ENCODE assay signal across 8 mouse cellular contexts in genomic region chrX:7765281-7765670, GRCm38 (mm10). TPM values are rescaled to one million over a fixed set of nuclear protein-coding genes. Genes with fewer than 3 reads are reported as not detected.
A peak's percentile ranks its signal among the peaks of the same experiment; 100 is the strongest.
DNase-seq lines count a peak whose midpoint lies in the region; ATAC-seq and TF ChIP-seq lines count a peak whose summit lies in the region.

No protein-coding gene starts in this region.

- H3K4me1 ChIP-seq in lung, embryonic 14.5 days (ENCODE audit: insufficient read depth), result no peaks in the 10 kb centered on the region
- H3K4me1 ChIP-seq in forebrain, embryonic 12.5 days, result peaks cover 19% of the 10 kb centered on the region
- H3K4me1 ChIP-seq in limb, embryonic 12.5 days (replicated peaks), result peaks cover 24% of the 10 kb centered on the region
- peaks cover 11% of the 10 kb centered on the region for H3K4me1 ChIP-seq in olfactory bulb, adult 2 months (ENCODE audit: control insufficient read depth, insufficient read depth, low read length)

- H3K4me2 ChIP-seq in lung, embryonic 14.5 days, result peak overlapping the region; percentile 69
- peak overlapping the region; percentile 67 for H3K4me2 ChIP-seq in forebrain, embryonic 12.5 days
- peak overlapping the region; percentile 71 for H3K4me2 ChIP-seq in limb, embryonic 12.5 days

- H3K4me3 ChIP-seq in lung, embryonic 14.5 days (ENCODE audit: low read depth, low read length), result peak overlapping the region; percentile 64
- H3K4me3 ChIP-seq in forebrain, embryonic 12.5 days (replicated peaks), result peak overlapping the region; percentile 62
- peak overlapping the region; percentile 9; the same call in 1 of the 2 replicates for H3K4me3 ChIP-seq in limb, embryonic 12.5 days (replicated peaks)
- peak overlapping the region; percentile 43 for H3K4me3 ChIP-seq in olfactory bulb, adult 2 months (ENCODE audit: insufficient read depth, low read depth, low read length)

- TF ChIP-seq CTCF in lung, embryonic 14.5 days (IDR thresholded peaks at IDR 0.05; ENCODE audit: low read depth), result no peak
- TF ChIP-seq CTCF in olfactory bulb, adult 2 months (IDR thresholded peaks at IDR 0.05; ENCODE audit: insufficient read depth, low read depth, low read length), result no peak

- H3K9me3 ChIP-seq in lung, embryonic 14.5 days (ENCODE audit: low read depth, low read length), result no peaks in the 10 kb centered on the region
- H3K9me3 ChIP-seq in forebrain, embryonic 12.5 days, result no peaks in the 10 kb centered on the region
- no peaks in the 10 kb centered on the region for H3K9me3 ChIP-seq in limb, embryonic 12.5 days

- ATAC-seq in lung, embryonic 14.5 days (ENCODE audit: insufficient read depth), result no peak
- ATAC-seq in forebrain, embryonic 12.5 days (ENCODE audit: low FRiP score), result no peak
- no peak for ATAC-seq in limb, embryonic 12.5 days (ENCODE audit: insufficient number of reproducible peaks, insufficient read depth, low FRiP score, low TSS enrichment, low read depth)

- no peaks in the 10 kb centered on the region for H3K27me3 ChIP-seq in lung, embryonic 14.5 days (ENCODE audit: insufficient read depth, low read length)
- H3K27me3 ChIP-seq in forebrain, embryonic 12.5 days, result no peaks in the 10 kb centered on the region
- no peaks in the 10 kb centered on the region for H3K27me3 ChIP-seq in limb, embryonic 12.5 days

- DNase-seq in lung, embryonic 14.5 days, result no peak
- DNase-seq in lung, postnatal 4 days, result no peak
- DNase-seq in urinary bladder, adult 2 months (ENCODE audit: low spot score), result no peak
- DNase-seq in ovary, postnatal 36 days (ENCODE audit: low spot score), result no peak
- no peak for DNase-seq in right cerebral cortex, adult 18-20 months

- TF ChIP-seq POLR2A in olfactory bulb, adult 2 months (IDR thresholded peaks at IDR 0.05; ENCODE audit: insufficient read depth, low read depth, low read length), result no peak

- 17% methylated on average over 13 of the region's 13 CpGs for WGBS in lung, embryonic 14.5 days
- WGBS in forebrain, embryonic 12.5 days, result 24% methylated on average over 12 of the region's 13 CpGs
- 27% methylated on average over 13 of the region's 13 CpGs for WGBS in limb, embryonic 12.5 days
- WGBS in olfactory bulb, adult 2 months, result 16% methylated on average over 13 of the region's 13 CpGs

- H3K36me3 ChIP-seq in lung, embryonic 14.5 days (ENCODE audit: insufficient read depth), result peaks cover 39% of the 10 kb centered on the region
- H3K36me3 ChIP-seq in forebrain, embryonic 12.5 days (replicated peaks), result peaks cover 18% of the 10 kb centered on the region
- peaks cover 39% of the 10 kb centered on the region for H3K36me3 ChIP-seq in limb, embryonic 12.5 days

- H3K9ac ChIP-seq in lung, embryonic 14.5 days, result no peak overlapping the region; the same call in 1 of the 2 replicates
- H3K9ac ChIP-seq in forebrain, embryonic 12.5 days, result 0 out of 2 replicates have a peak overlapping the region, but pooled peaks have one; percentile 63
- H3K9ac ChIP-seq in limb, embryonic 12.5 days (replicated peaks), result no peak overlapping the region

- peak overlapping the region; percentile 24; the same call in 1 of the 2 replicates for H3K27ac ChIP-seq in lung, embryonic 14.5 days (ENCODE audit: low read depth)
- no peak overlapping the region for H3K27ac ChIP-seq in forebrain, embryonic 12.5 days
- no peak overlapping the region for H3K27ac ChIP-seq in limb, embryonic 12.5 days
- no peak overlapping the region for H3K27ac ChIP-seq in olfactory bulb, adult 2 months (ENCODE audit: insufficient read depth, low read depth, low read length)

RNA-seq across cellular contexts. Expression of gene Tfe3, which starts 2.9 kb away (rescaled TPM):
- 21.7 and 22.5 TPM in 2 replicates for polyA plus RNA-seq in lung, embryonic 14.5 days (2014; fragmentation: Nextera tagmentation; extraction: Ambion mirVana)
- 27.9 and 30.3 TPM in 2 replicates for polyA plus RNA-seq in forebrain, embryonic 12.5 days (2016; fragmentation: Nextera tagmentation; extraction: Ambion mirVana)
- polyA plus RNA-seq in limb, embryonic 12.5 days (2016; fragmentation: Nextera tagmentation; extraction: Ambion mirVana), result 27.7 and 30.4 TPM in 2 replicates
- not detected in 2 replicates for polyA plus RNA-seq in olfactory bulb, adult 2 months (2012; ENCODE audit: insufficient read depth, insufficient read length, low replicate concordance, missing spikeins)
- 11.2 and 23.7 TPM in 2 replicates for polyA plus RNA-seq in urinary bladder, adult 2 months (2012; rRNA removed)

RNA-seq across cellular contexts. Expression of gene Ccdc120, which starts 14.6 kb away (rescaled TPM):
- 22.7 and 25.3 TPM in 2 replicates for polyA plus RNA-seq in lung, embryonic 14.5 days (2014; fragmentation: Nextera tagmentation; extraction: Ambion mirVana)
- 29.6 and 31.1 TPM in 2 replicates for polyA plus RNA-seq in forebrain, embryonic 12.5 days (2016; fragmentation: Nextera tagmentation; extraction: Ambion mirVana)
- 22.5 and 24.8 TPM in 2 replicates for polyA plus RNA-seq in limb, embryonic 12.5 days (2016; fragmentation: Nextera tagmentation; extraction: Ambion mirVana)
- polyA plus RNA-seq in olfactory bulb, adult 2 months (2012; ENCODE audit: insufficient read depth, insufficient read length, low replicate concordance, missing spikeins), result not detected in 2 replicates
- 16.9 and 17.2 TPM in 2 replicates for polyA plus RNA-seq in urinary bladder, adult 2 months (2012; rRNA removed)

RNA-seq across cellular contexts. Expression of gene Gripap1, which starts 24.3 kb away (rescaled TPM):
- polyA plus RNA-seq in lung, embryonic 14.5 days (2014; fragmentation: Nextera tagmentation; extraction: Ambion mirVana), result 30.7 and 34.1 TPM in 2 replicates
- polyA plus RNA-seq in forebrain, embryonic 12.5 days (2016; fragmentation: Nextera tagmentation; extraction: Ambion mirVana), result 75.7 and 84.4 TPM in 2 replicates
- 43.5 and 44.7 TPM in 2 replicates for polyA plus RNA-seq in limb, embryonic 12.5 days (2016; fragmentation: Nextera tagmentation; extraction: Ambion mirVana)
- 96.6 TPM in 1 of 2 replicates, not detected in the other for polyA plus RNA-seq in olfactory bulb, adult 2 months (2012; ENCODE audit: insufficient read depth, insufficient read length, low replicate concordance, missing spikeins)
- polyA plus RNA-seq in urinary bladder, adult 2 months (2012; rRNA removed), result 49.5 and 53.1 TPM in 2 replicates

RNA-seq across cellular contexts. Expression of gene Praf2, which starts 37.0 kb away (rescaled TPM):
- polyA plus RNA-seq in lung, embryonic 14.5 days (2014; fragmentation: Nextera tagmentation; extraction: Ambion mirVana), result 71.2 and 71.8 TPM in 2 replicates
- polyA plus RNA-seq in forebrain, embryonic 12.5 days (2016; fragmentation: Nextera tagmentation; extraction: Ambion mirVana), result 79.5 and 84.7 TPM in 2 replicates
- 66.5 and 70.9 TPM in 2 replicates for polyA plus RNA-seq in limb, embryonic 12.5 days (2016; fragmentation: Nextera tagmentation; extraction: Ambion mirVana)
- not detected in 2 replicates for polyA plus RNA-seq in olfactory bulb, adult 2 months (2012; ENCODE audit: insufficient read depth, insufficient read length, low replicate concordance, missing spikeins)
- polyA plus RNA-seq in urinary bladder, adult 2 months (2012; rRNA removed), result 30.8 and 37.7 TPM in 2 replicates

RNA-seq across cellular contexts. Expression of gene Gm45208, which starts 43.2 kb away (rescaled TPM):
- polyA plus RNA-seq in lung, embryonic 14.5 days (2014; fragmentation: Nextera tagmentation; extraction: Ambion mirVana), result 0.49 and 1.1 TPM in 2 replicates
- 0.66 TPM in 1 of 2 replicates, not detected in the other for polyA plus RNA-seq in forebrain, embryonic 12.5 days (2016; fragmentation: Nextera tagmentation; extraction: Ambion mirVana)
- 0.96 TPM in 1 of 2 replicates, not detected in the other for polyA plus RNA-seq in limb, embryonic 12.5 days (2016; fragmentation: Nextera tagmentation; extraction: Ambion mirVana)
- not detected in 2 replicates for polyA plus RNA-seq in olfactory bulb, adult 2 months (2012; ENCODE audit: insufficient read depth, insufficient read length, low replicate concordance, missing spikeins)
- 0.44 TPM in 1 of 2 replicates, not detected in the other for polyA plus RNA-seq in urinary bladder, adult 2 months (2012; rRNA removed)

Comparison
In these comparisons a context has a peak if more than half of its experiments do, and no peak if none do; other contexts are left out.
1. H3K4me3 ChIP-seq: peak in every context shown above with its lines; median percentile 64 in lung, embryonic 14.5 days; 62 in forebrain, embryonic 12.5 days; 43 in olfactory bulb, adult 2 months; 9 in limb, embryonic 12.5 days.
2. RNA of gene Ccdc120, which starts 14.6 kb away (polyA plus RNA-seq): 29.6 to 31.1 TPM in forebrain, embryonic 12.5 days, 22.7 to 25.3 TPM in lung, embryonic 14.5 days, 22.5 to 24.8 TPM in limb, embryonic 12.5 days and 16.9 to 17.2 TPM in urinary bladder, adult 2 months; not detected in olfactory bulb, adult 2 months; every median in the first group is over 10 times any median in the second.
3. Peak in every context shown above with its lines, with median percentiles within 50 percentile points of each other: H3K4me2 ChIP-seq.